Mouse (Mus musculus) adrenal gland, adult 18-20 months (tissue): Measurements from ENCODE around the gene Lgals7. TPM values are rescaled to one million over a fixed set of nuclear protein-coding genes. Genes with fewer than 3 reads are reported as not detected.

Source experiments
- DNase-seq, 2 experiments: peaks; one replicate each; pipeline ENCODE4 v3.0.0; 2021 to 2022; ENCODE audit warnings: low spot score in 2 of 2
- long read RNA-seq, 2 experiments: library from polyadenylated mRNA; stranded (forward); transcript quantifications; one replicate each; pipeline ENCODE4 v2.0.0; 2021
- total RNA-seq, 2 experiments: library from RNA; stranded (reverse); gene quantifications; 1 replicate in 1 of 2; 2 replicates in 1 of 2; pipeline ENCODE4 v1.2.3; 2021

Gene Lgals7
- under 1 TPM in 1 of 2 experiments, not detected in 1; 0.54 TPM for total RNA-seq
- long read RNA-seq, experiment 1: 0 reads
- long read RNA-seq, experiment 2: 0 reads

- no peak for DNase-seq
Observed at GRCm38 (mm10) chr7:28863540-28863939, at the start of gene Lgals7. TSS of gene Lgals7 (plus strand) at chr7:28863853.

GRCm38 (mm10) chr7:28814306-28815034 lies 49.2 kb upstream of the Lgals7 start:
- no peak for DNase-seq

GRCm38 (mm10) chr7:28815230-28815629 lies 48.4 kb upstream of the Lgals7 start:
- no peak for DNase-seq

- DNase-seq: no peak
Observed at GRCm38 (mm10) chr7:28816201-28816600, 47.5 kb upstream of the Lgals7 start.

- no peak for DNase-seq
Observed at GRCm38 (mm10) chr7:28816920-28817319, 46.7 kb upstream of the Lgals7 start.

- DNase-seq: no peak
Observed at GRCm38 (mm10) chr7:28817524-28817923, 46.1 kb upstream of the Lgals7 start.

- no peak for DNase-seq
Observed at GRCm38 (mm10) chr7:28817957-28818356, 45.7 kb upstream of the Lgals7 start.

GRCm38 (mm10) chr7:28818436-28818835 lies 45.2 kb upstream of the Lgals7 start:
- DNase-seq: no peak

- DNase-seq: no peak
Observed at GRCm38 (mm10) chr7:28818861-28819452, 44.7 kb upstream of the Lgals7 start.

- DNase-seq: no peak
Observed at GRCm38 (mm10) chr7:28819571-28819970, 44.1 kb upstream of the Lgals7 start.

GRCm38 (mm10) chr7:28820358-28821260 lies 43.0 kb upstream of the Lgals7 start:
- no peak for DNase-seq

GRCm38 (mm10) chr7:28821261-28821831 lies 42.3 kb upstream of the Lgals7 start:
- DNase-seq: peak in 1 of 2 experiments; percentile 45

GRCm38 (mm10) chr7:28822556-28822955 lies 41.1 kb upstream of the Lgals7 start:
- DNase-seq: no peak

GRCm38 (mm10) chr7:28822993-28823903 lies 40.4 kb upstream of the Lgals7 start:
- no peak for DNase-seq

- no peak for DNase-seq
Observed at GRCm38 (mm10) chr7:28823932-28824331, 39.7 kb upstream of the Lgals7 start.

- peak; percentile 87 to 90 for DNase-seq
Observed at GRCm38 (mm10) chr7:28824941-28825685, 38.5 kb upstream of the Lgals7 start, which contains the start of gene Ech1. TSS of gene Ech1 (plus strand) at chr7:28825217.

- DNase-seq: no peak
Observed at GRCm38 (mm10) chr7:28825686-28826401, 37.8 kb upstream of the Lgals7 start.

GRCm38 (mm10) chr7:28826402-28826772 lies 37.3 kb upstream of the Lgals7 start:
- DNase-seq: no peak

- no peak for DNase-seq
Observed at GRCm38 (mm10) chr7:28827338-28827737, 36.3 kb upstream of the Lgals7 start.
